Mouse (Mus musculus) lung, adult 2 months (tissue): ENCODE results near the gene Babam2.

Experiments
- CTCF ChIP-seq: fragments of 200-500 bp; IDR thresholded peaks from 2 replicates; pipeline ENCODE4 v1.5.1; 2011; ENCODE audit warnings: mild to moderate bottlenecking, low read length, control low read depth; ENCODE audit not compliant: insufficient read depth
- POLR2A ChIP-seq: fragments of 200-500 bp; IDR thresholded peaks from 2 replicates; pipeline ENCODE4 v1.6.1; 2011; ENCODE audit warnings: low read depth, mild to moderate bottlenecking, control low read depth, low read length, borderline replicate concordance; ENCODE audit errors: extremely low read depth

- TF ChIP-seq CTCF = no peak
- TF ChIP-seq POLR2A = no peak
Observed at GRCm38 (mm10) chr5:31810796-31811662, 113.5 kb downstream of the Babam2 start.
